Mouse (Mus musculus) thymus, adult 2 months (tissue): ENCODE measurements at regions not wholly inside any gene's neighbourhood (a gene's known extent, or its start where the extent isn't known, plus 50 kb on each side); places are given as distances from the start of the nearest gene placed in this dataset.

ENCODE experiments used
- DNase-seq: peaks from one replicate; pipeline ENCODE4 v3.0.0; 2021
- H3K27ac ChIP-seq: fragments of 200-500 bp; 2 replicates; pipeline ENCODE4 v1.5.1; 2012; ENCODE audit warnings: low read length, control low read depth; ENCODE audit not compliant: control insufficient read depth, insufficient read depth
- H3K27me3 ChIP-seq: fragments of 200-500 bp; 2 replicates; pipeline ENCODE4 v1.6.1; 2012; ENCODE audit warnings: mild to moderate bottlenecking, low read length, moderate library complexity, mixed read lengths; ENCODE audit not compliant: control insufficient read depth, insufficient read depth
- H3K36me3 ChIP-seq: fragments of 200-500 bp; 2 replicates; pipeline ENCODE4 v1.6.1; 2012; ENCODE audit warnings: mild to moderate bottlenecking, low read length, moderate library complexity; ENCODE audit not compliant: control insufficient read depth, insufficient read depth
- H3K4me1 ChIP-seq: fragments of 200-500 bp; replicated peaks from 2 replicates; pipeline ENCODE4 v1.6.1; 2012; ENCODE audit warnings: low read length; ENCODE audit not compliant: control insufficient read depth, insufficient read depth
- H3K4me3 ChIP-seq: fragments of 200-500 bp; 2 replicates; pipeline ENCODE4 v1.5.1; 2012; ENCODE audit warnings: mild to moderate bottlenecking, low read length, control low read depth, moderate library complexity; ENCODE audit not compliant: control insufficient read depth, insufficient read depth
- CTCF ChIP-seq: fragments of 200-500 bp; IDR thresholded peaks from 2 replicates; pipeline ENCODE4 v1.5.1; 2012; ENCODE audit warnings: mild to moderate bottlenecking, control low read depth, low read length, moderate library complexity, borderline replicate concordance; ENCODE audit not compliant: control insufficient read depth, poor library complexity, insufficient read depth; ENCODE audit errors: extremely low read depth
- POLR2A ChIP-seq: fragments of 200-500 bp; IDR thresholded peaks from 2 replicates; pipeline ENCODE4 v1.6.1; 2012; ENCODE audit warnings: mild to moderate bottlenecking, low read length, control low read depth, moderate library complexity; ENCODE audit not compliant: control insufficient read depth, poor library complexity, insufficient read depth; ENCODE audit errors: extremely low read depth
- WGBS: fragments of 180-500 bp; shearing (Covaris S2); methylation state at CpG from one replicate; pipeline ENCODE4 v1.1.7; 2018; 5-methylcytosine and 5-hydroxymethylcytosine counted together

- no peak for DNase-seq
- Histone ChIP-seq H3K4me3 (no peak overlapping the region), H3K27me3 (no peaks in the 10 kb centered on the region), H3K36me3 (no peaks in the 10 kb centered on the region), H3K27ac (no peak overlapping the region), H3K4me1 (peaks cover 4% of the 10 kb centered on the region)
- WGBS = 86% methylated on average over 12 of the region's 12 CpGs
- TF ChIP-seq CTCF = no peak
- TF ChIP-seq POLR2A = no peak
These were observed 68.4 kb downstream of the Syf2 start for GRCm38 (mm10) chr4:134998928-134999658.

- H3K4me3 ChIP-seq = no peak overlapping the region
- peaks cover 4% of the 10 kb centered on the region for H3K4me1 ChIP-seq
- TF ChIP-seq POLR2A (no peak), CTCF (no peak)
- 38% methylated on average over 16 of the region's 16 CpGs for WGBS
- no peaks in the 10 kb centered on the region for H3K27me3 ChIP-seq
- H3K27ac ChIP-seq = no peak overlapping the region
- no peaks in the 10 kb centered on the region for H3K36me3 ChIP-seq
- DNase-seq = no peak
These were observed 71.6 kb downstream of the Syf2 start for GRCm38 (mm10) chr4:135002091-135002925.

- H3K4me3 ChIP-seq = no peak overlapping the region
- no peak for DNase-seq
- 84% methylated on average over 6 of the region's 6 CpGs for WGBS
- no peaks in the 10 kb centered on the region for H3K27me3 ChIP-seq
- no peak overlapping the region for H3K27ac ChIP-seq
- H3K4me1 ChIP-seq = no peaks in the 10 kb centered on the region
- no peak for TF ChIP-seq POLR2A
- no peak for TF ChIP-seq CTCF
- H3K36me3 ChIP-seq = no peaks in the 10 kb centered on the region
These were observed 80.7 kb downstream of the Syf2 start for GRCm38 (mm10) chr4:135011365-135011764.

GRCm38 (mm10) chr4:135012945-135013344, 82.2 kb downstream of the Syf2 start:
- no peak for TF ChIP-seq CTCF
- TF ChIP-seq POLR2A = no peak
- no peaks in the 10 kb centered on the region for H3K4me1 ChIP-seq
- no peaks in the 10 kb centered on the region for H3K27me3 ChIP-seq
- H3K36me3 ChIP-seq = no peaks in the 10 kb centered on the region
- 94% methylated on average over 4 of the region's 4 CpGs for WGBS
- H3K4me3 ChIP-seq = no peak overlapping the region
- DNase-seq = no peak
- no peak overlapping the region for H3K27ac ChIP-seq

GRCm38 (mm10) chr4:135013932-135014331, 83.2 kb downstream of the Syf2 start:
- TF ChIP-seq POLR2A (no peak), CTCF (peak; percentile 16; the same call in 1 of the 2 replicates)

GRCm38 (mm10) chr4:135018018-135018417, 87.3 kb downstream of the Syf2 start:
- H3K36me3 ChIP-seq = no peaks in the 10 kb centered on the region
- no peak for TF ChIP-seq POLR2A
- peak; percentile 86; the same call in 1 of the 2 replicates for TF ChIP-seq CTCF
- no peak overlapping the region for H3K27ac ChIP-seq
- no peaks in the 10 kb centered on the region; the same call in 1 of the 2 replicates for H3K4me1 ChIP-seq
- no peaks in the 10 kb centered on the region for H3K27me3 ChIP-seq
- peak; percentile 65 for DNase-seq
- H3K4me3 ChIP-seq = no peak overlapping the region
- WGBS = 6% methylated on average over 8 of the region's 8 CpGs

More at GRCm38 (mm10) chr4:135013932-135014331, 83.2 kb downstream of the Syf2 start:
- no peaks in the 10 kb centered on the region for H3K36me3 ChIP-seq
- no peak overlapping the region for H3K27ac ChIP-seq
- 73% methylated on average over 2 of the region's 2 CpGs for WGBS
- DNase-seq = no peak
- H3K4me3 ChIP-seq = no peak overlapping the region
- H3K4me1 ChIP-seq = no peaks in the 10 kb centered on the region; the same call in 1 of the 2 replicates
- no peaks in the 10 kb centered on the region for H3K27me3 ChIP-seq
